Mouse (Mus musculus) left cerebral cortex, adult 11 months (tissue): ENCODE measurements around the gene Olfr437.
A peak's percentile ranks its signal among the peaks of the same experiment; 100 is the strongest.
"Not testable (repeated sequence)": the region's sequence is repeated elsewhere in the genome, so short reads cannot be mapped to it uniquely, and the experiment has no call there.

ENCODE experiments used
- DNase-seq: peaks from one replicate; pipeline ENCODE4 v3.0.0; 2022; ENCODE audit warnings: low spot score

The Olfr437 gene

DNA sequence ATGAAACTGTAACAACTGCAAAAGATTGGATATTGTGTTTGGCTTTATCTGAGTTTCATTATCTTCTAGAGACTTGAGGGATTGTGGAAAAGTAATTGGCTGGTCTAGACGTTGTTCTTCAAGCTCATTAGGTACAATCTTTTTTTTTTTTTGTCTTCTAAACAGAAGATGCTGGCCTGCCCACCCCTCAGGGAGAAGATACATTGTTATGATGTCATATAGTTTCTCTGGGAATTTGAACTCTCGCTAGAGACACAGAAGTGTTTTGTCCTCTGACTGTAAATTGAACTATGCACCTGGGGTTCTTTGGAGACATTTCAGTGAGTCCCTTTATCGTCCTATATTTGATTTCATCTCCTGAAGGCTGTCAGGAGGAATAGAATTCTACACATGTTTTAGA, at the start of gene Olfr437:
Olfr437 (plus strand) TSS at position 301 of the 400 bp plus-strand sequence.
- no peak for DNase-seq

DNA sequence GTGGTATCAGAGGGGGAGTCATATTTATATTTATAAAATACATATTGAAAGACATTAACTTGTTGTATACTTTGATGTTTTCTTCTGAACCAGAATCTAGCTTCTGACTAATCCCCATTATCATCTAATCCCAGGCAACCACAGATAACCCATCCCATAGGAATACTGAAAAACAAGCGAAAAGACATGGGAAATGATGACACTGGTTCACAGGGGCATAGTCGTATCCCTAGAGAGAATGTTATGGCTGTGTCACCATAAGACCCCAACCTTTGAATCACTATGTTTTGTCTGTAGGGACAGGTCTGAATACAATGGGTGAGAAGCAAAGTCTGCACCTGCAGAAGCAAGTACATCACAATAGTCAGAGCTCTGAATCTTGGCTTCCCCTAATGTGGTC, 16.8 kb upstream of the Olfr437 start, which contains the start of gene Olfr237-ps1:
Olfr237-ps1 (plus strand) TSS at position 301 of the 400 bp plus-strand sequence.
- DNase-seq: not testable (repeated sequence)

DNA sequence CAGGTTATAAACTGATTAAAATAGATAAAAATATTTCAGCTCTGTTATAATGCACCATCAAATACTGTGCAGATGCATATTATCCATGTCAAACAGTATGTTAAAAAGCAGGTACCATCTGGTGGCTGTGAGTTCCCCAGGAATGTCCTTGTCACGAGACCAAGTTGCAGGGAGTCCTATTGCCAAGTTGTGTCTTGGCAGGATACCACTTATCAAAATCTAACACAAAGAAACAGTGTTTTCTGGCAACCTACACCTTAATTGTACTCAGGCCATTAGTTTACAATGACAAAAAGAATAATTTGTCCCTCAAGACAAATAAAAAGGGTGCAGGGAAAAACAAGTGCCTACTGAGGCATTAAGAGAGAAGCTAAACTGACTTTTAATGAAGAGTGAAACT, 3.6 kb upstream of the Olfr437 start:
- no peak for DNase-seq

DNA sequence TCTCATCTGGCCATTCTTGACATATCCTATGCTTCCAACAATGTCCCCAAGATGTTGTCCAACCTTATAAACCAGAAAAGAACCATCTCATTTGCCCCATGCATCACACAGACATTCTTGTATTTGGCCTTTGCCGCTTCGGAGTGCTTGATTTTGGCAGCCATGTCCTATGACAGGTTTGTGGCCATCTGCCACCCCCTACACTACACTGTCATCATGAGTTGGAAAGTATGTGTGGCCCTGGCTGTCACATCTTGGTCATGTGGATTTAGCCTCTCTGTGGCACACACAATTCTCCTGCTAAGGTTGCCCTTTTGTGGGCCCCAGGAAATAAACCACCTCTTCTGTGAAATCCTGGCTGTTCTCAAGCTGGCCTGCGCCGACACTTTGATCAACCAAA, 4.2 kb downstream of the Olfr437 start:
- no peak for DNase-seq

DNA sequence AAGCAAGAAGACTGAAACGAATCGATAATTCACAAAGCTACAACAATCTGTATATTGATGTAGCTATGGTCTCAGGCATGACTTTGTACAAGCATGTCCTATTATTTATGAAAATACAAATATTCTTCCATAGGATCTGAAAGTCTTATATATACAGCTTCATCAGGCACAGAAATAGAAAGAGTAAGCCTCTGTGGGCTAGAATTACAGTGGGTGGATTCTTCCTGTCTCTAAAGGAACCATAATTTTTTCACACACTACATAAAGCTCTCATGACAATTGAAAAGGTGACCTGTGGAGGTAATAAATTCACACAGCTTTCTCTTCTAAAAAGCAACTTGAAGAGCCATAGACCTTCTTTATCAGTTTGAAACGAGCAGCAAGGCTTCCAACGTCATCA, 8.8 kb downstream of the Olfr437 start, which contains the start of gene Olfr13:
Olfr13 (plus strand) TSS at position 301 of the 400 bp plus-strand sequence.
- no peak for DNase-seq

DNA sequence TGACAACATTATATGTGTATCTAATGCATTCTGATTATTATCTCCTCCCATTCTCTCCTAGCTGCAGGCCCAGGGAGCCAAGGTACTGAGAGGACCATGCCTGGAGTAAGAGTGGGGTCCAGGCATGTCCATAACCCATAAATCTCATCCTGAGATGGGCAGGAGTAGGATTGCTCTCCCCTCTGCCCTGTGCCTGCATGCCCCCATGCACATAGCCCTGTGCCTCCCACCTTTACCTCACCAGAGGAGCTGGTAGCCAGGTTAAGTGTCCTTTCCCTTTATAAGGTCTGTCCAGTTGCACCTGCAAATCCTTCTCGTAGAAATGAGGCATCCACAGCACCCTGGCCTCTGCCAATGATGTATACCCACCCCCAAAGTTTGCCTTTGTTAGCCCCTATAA, 15.0 kb downstream of the Olfr437 start:
- no peak for DNase-seq

DNA sequence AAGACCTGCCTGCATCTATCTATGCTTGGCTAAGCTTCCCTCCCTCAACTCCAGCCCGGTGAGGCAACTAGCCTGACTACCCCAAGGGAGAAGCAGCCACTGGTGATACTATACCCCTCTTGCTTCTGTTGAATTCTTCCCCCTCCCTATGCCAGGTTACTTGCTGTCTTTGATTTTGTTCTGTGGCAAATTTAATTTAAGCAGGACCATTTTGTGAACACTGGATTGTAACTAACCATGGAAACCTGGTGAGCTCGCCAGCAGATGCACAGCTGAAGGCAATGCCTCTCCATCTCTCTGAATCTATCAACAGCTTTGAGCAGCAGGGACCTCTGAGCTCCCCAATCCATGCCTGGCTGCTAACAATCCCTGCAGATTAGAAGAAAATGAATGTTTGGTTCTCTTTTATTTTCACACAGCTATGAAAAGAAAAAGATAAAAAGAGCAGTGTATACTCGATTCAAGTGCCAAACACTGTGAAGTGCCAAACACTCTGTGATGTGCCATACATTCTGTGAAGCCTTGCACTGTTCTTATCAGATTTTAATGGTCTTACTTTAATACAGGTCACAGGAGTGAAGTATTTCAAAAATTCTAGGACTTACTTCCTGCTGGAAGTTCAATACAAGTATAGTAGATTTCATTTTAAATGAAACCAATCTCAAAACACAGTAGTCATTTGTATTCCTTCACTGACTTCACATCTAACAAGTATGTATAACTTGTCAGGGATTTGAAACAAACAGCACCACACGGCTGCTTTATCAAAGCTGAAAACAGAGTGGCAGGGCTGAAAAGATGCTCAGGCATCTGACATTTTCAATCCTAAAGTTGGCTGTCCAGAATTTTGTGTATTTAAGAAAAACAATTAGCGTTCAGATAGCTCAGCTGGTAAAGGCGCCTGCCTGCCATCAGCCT, 15.8 kb downstream of the Olfr437 start:
- DNase-seq: no peak

DNA sequence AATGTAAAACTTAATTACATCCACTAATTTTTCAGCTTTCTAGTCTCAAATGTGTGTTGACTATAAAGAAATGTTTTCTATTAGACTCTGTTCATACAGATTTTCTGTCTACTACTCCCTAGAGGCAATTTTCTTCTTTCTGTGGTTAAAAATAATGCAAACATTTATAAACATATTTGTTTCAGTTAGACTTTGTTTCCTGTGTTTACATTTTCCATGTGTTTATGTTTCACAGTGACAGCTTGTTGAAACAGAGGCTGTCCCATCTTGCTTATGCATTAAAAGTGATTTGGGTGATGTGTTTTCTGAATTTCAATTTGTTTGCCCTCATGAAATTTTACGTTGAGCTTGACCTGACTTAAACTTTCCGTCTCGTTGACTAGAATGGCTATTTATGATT, 27.9 kb downstream of the Olfr437 start:
- no peak for DNase-seq

DNA sequence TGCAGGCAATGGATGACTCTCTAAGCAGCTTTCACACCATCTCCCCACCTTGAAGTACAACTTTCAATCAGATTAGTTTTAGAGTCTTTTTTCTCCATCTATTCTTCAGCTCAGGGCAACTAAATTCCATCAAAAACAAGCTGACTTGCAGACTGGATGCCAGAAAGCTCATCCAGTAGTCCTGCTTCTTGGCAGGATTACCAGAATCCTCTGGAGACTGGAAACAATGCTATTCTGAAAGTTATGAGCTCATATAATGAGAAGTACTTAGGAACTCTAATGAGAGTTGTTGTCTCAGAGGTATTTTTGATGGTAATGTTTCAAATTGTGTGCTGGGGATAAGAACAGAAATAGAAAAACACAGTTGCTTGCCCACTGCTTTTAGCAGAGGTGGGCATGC, 33.7 kb downstream of the Olfr437 start, which contains the start of gene Olfr435:
Olfr435 (plus strand) TSS at position 366 of the 400 bp plus-strand sequence.
- no peak for DNase-seq

DNA sequence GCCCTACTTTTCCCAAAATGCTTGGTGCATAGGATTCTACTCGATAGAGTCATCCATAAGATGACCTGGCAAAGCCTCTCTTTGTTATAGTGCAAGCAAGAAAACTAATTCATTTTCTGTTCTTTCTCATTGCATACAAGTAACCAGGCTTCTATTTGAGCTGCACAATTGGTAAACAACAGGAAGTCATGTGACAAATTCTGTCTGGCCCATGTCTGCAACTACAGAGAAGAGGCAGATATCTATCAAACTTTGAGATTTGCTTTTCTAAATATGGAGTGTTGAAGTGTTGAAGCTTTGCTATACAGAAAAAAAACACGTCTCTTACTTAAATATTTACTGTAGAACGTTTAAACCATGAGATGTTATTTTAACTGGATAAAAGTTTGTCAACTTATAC, 35.0 kb downstream of the Olfr437 start:
- DNase-seq: no peak

DNA sequence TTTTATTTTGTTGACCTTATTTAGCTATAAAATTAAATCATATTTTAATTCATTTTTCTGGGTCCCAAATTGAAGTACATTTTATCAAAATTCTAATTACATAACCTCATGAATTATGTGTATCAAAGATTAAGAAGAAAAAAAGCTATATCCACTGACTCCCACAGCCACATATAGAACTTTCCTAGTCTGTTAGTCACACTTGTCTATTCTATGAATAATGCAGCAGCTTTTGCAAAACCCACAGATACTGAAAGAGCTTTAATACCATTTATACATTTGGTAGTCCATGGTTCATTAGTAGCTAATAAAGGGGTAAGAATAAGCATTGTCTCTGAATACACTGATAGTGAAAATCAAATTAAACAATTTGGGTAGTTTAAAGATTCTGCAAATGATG, 39.7 kb downstream of the Olfr437 start:
- DNase-seq: no peak

DNA sequence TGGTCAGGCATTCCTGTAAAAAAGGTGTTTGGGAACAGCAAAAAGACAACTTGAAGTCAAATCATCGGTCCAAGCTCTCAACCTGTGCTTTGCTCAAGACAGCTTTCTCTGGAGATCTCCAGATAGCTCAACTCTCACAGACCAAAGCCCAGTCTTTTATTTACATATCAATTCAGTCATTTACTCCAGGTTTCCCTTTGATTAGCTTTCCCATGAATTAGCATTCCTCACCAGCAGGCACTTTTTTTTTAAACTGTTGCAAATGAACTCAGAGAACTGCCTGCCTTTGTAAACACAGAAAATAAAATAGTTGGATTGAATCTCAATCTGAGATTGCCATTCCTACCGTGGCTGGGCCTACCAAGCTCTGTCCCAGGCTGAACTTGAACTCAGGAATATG, 42.3 kb downstream of the Olfr437 start:
- no peak for DNase-seq

DNA sequence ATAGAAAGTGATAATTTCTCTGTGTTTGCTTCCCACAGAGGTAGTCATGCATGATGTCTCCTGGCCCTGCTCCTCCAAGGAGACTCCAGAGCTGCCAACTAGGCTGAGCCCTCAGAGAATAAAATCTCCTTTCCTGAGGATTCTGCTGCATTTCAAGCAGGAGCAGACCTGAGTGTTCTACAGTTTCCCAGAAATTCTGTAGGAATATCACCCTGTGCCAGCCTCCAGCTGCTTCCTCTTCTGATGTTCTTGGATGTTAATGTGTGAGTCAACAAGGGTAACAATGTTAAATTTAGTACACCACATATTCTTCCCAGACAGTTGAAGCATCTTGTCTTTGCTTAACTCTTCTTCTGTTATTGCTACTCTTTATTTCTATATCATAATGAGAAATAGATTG, 49.8 kb downstream of the Olfr437 start, which contains the start of gene Olfr434:
Olfr434 (plus strand) TSS at position 149 of the 400 bp plus-strand sequence.
- DNase-seq: peak; percentile 31
